Mouse (Mus musculus) kidney, postnatal 10 days (tissue): ENCODE data around the gene Tomm34.

ENCODE experiments used
- DNase-seq: peaks from one replicate; pipeline ENCODE4 v3.0.0; 2021; ENCODE audit warnings: mixed read lengths

Tomm34 gene

DNA sequence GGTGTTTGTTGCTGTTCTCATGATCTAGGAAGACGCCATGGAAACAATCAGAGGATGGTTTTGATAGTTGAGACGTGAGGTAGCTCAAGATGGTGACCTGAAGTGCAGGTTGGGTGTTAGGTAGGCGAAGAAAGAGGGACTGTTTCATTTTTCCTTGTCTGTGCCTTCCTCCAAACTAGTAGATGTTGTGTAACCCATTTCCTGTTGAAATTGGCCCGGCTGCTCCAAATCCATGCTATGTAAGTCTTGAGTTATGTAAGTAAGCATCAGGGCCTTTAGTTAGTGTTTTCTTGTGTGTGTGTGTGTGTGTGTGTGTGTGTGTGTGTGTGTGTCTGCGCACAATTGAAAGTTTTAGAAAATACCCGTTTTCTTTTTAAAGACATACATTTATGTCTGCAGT, 61.7 kb downstream of the Tomm34 start:
- DNase-seq: peak; percentile 22

DNA sequence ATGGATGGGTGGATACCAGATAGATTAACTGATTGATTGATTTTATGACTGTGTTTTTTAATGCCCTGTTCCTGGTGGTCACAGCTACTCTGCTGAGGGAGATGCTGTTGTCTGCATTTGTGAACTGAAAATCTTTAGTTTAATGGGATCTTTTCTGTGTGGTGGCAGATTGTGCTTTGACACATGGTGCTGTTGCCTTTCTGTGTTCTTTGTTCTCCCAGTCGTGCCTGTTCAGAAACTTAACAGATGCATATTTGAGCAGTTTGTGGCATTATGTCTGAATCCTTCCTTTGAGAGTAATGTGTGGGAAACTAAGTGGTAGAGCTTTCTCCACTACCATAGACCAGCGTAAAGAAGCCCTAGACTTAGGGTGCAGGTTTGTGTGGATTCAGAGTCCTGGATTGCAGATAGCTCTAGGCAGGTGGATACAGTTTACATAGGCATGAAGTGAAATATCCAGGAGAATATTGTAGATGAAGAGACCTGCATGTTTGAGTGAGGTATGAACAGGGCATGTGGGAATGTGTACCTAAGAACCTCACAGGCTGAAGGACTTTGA, 62.9 kb downstream of the Tomm34 start:
- no peak for DNase-seq

- DNase-seq: no peak
Measured at GRCm38 (mm10) chr2:164007547-164007946, 63.4 kb downstream of the Tomm34 start.

GRCm38 (mm10) chr2:164006932-164007331, 64.0 kb downstream of the Tomm34 start:
- peak; percentile 66 for DNase-seq

- DNase-seq: no peak
Measured at GRCm38 (mm10) chr2:164004503-164004902, 66.5 kb downstream of the Tomm34 start.
